Mouse (Mus musculus) left cerebral cortex, postnatal 10 days (tissue): ENCODE results near the gene Ift22. TPM values are rescaled to one million over a fixed set of nuclear protein-coding genes. Genes with fewer than 3 reads are reported as not detected.
A peak's percentile ranks its signal among the peaks of the same experiment; 100 is the strongest.

Experiments
- DNase-seq, 2 experiments: peaks; one replicate each; pipeline ENCODE4 v3.0.0; 2021 to 2022; ENCODE audit warnings: low spot score in 2 of 2, mixed read lengths in 1 of 2; ENCODE audit errors: extremely low spot score in 1 of 2
- intact Hi-C: fragments of 180-260 bp; cut with DNase I; formaldehyde crosslinking; loops from one replicate; pipeline ENCODE4 v1.15.1; 2025
- total RNA-seq, 2 experiments: library from RNA; stranded (reverse); gene quantifications; 2 replicates each; pipeline ENCODE4 v1.2.3; 2021

Ift22 gene
- 10 to 100 TPM; 88.2 to 88.9 TPM for total RNA-seq

DNA sequence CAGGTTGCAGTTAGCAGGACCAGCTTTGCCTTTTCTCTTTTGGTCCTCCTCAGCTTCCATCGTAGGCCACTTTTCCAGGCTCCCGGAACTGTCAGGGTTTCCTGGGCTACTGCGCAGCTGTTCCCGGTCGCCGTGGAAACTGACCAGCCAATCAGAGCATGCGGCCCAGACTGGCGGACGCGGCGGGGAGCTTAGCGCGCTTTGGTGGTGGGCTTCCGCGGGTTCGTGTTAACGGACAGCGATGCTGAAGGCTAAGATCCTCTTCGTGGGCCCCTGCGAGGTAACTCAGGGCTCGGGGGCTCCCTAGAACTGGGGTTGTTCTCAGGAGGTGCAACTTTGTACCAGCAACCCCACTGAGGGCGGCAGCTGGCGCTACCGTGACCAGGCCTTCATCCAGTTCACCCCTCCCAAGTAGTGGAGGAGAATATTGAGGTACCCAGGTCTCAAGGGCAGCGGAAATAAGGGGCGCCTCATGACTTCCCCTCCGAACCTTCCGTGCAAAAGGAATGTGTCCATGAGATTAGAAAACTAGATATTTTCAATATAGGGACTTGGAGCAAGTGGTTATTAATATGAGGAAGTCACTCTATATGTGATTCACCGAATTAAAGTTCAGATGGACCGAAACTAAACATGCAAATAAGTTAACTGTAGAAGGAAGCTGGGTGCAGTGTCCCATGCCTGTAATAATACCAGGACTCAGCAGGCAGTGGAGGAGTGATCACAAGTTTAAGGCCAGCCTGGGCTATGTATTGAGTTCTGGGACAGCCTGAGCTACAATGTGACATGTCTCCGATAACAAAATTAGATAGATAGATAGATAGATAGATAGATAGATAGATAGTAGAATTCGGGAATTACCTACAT, at the start of gene Ift22:
TSS of gene Ift22 (plus strand) at position 160 of the 867 bp plus-strand sequence.
- intact Hi-C loops: no loop called here

DNA sequence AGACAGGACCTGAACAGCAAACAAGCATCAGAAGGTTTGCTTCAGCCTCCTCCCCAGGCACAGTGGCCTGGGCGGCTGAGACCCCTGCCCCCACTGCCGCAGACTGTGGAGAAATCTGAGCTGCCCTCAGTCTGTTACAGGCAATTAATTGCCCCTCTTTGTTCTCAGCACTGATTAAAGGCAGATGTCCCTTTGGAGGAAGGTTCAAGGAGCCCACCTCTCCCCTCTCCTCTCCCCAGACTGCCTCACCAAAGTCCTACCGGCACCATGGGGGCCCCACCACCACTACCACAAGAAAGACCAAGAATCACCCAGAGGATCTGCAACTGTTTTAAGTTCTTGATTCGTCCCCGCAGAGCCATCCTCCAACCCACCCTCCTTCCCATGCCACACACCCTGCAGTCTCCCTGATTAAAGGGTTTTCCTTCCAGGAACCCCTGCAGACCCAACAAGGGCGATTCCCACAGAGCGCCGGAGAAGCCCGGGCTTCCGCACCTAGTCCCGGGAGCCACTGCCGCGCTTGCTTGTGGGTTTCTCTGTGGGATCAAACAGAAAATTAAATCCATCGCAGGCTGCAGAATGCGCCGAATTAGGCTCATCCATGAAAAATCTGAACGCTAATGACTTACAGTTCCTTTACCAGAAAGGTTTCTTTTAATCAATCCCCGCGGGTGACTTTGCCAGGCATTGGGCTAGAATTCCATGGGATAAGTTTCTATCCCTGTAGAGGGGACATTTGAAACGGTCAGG, 46.6 kb upstream of the Ift22 start:
- no peak for DNase-seq
- intact Hi-C loops: no loop called here

More for the DNA sequence above, at the start of gene Ift22:
- DNase-seq: peak; percentile 95 to 96

DNA sequence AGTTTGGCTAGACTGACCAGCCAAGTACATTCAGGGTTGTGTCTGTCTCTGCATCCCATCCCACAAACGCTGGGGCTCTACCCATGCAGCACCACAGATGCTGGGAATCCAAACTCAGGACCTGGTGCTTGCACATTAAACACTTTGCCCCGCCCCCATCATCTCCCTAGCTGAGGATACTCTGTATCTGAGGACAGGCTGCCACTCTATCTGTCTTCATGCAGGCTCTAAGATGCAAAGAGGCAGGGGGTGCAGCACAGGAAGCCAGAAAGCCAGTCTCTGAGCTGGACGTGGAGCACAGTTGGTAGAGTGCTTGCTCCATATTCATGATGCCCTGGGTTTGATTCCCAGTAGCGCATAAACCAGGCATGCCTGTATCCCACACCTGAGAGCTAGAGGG, 45.1 kb upstream of the Ift22 start:
- intact Hi-C loops: no loop called here
- no peak for DNase-seq

DNA sequence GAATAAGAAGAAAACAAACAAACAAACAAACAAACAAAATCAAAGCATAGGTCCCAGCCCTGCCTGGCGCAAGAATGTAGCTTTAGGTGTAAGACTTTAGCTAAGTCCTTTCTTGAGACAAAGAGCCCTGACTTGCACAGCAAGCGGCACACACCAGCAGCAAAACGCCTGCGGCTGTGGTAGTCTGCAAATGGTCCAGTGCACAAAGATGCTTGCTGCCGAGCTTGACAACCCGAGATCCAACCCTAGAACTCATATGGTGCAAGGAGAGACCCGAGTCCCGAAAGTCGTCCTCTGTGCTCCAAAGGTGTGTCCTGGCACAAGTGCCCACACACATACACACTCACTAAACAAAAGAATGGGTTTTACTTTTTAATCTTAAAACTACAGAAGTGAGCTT, 44.7 kb upstream of the Ift22 start:
- intact Hi-C loops: no loop called here
- DNase-seq: no peak

DNA sequence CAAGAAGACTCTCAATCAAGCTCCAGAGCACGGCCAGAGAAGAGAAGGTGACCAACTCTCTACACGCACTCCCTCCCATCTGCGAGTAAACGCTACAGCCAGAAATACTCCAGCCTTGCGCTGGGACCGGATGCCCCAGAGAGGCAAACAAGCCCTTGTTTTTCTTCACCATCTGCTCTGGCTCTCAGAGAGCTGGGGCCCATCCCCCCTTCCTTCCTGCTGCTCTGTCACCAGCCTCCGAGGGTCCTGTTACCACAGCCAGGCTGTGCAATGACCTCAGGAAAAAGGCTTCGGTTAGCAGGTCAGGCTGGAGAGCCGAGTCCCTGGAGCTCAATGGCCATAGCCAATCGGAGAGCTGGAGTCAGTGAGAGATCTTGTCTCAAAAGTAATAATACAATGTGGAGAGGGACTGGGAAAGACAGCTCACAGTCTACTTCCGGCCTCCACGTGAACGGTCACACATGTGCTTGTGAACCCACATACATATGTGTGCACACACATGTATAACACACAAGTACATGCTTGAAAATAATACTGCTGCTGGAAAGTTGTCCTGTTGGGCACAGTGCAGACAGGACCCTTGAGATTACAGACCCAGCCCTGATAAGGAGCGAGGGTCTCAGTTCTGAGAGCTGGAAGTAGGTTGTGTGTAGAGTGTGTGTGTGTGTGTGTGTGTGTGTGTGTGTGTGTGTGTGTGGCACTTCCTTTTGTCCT, 43.8 kb upstream of the Ift22 start:
- intact Hi-C loops: no loop called here
- DNase-seq: peak; percentile 31 to 89

DNA sequence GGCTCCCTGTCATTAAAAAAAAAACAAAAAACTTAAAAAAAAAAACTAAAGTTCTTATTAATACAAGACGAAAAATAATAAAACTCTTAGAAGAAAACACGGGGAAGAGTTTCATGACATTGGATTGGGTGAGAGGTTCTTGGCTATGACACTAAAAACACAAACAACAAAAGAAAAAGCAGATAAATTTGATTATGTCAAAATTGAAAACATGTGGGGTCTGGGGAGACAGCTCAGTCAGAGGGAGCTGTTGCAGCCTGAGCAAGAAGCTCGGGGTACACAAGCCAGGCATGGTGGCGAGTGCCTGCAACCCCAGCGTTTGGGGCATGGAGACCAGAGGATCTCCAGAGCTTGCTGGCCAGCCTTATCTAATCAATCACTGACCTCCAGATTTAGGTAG, 40.2 kb upstream of the Ift22 start:
- DNase-seq: no peak
- intact Hi-C loops: no loop called here

DNA sequence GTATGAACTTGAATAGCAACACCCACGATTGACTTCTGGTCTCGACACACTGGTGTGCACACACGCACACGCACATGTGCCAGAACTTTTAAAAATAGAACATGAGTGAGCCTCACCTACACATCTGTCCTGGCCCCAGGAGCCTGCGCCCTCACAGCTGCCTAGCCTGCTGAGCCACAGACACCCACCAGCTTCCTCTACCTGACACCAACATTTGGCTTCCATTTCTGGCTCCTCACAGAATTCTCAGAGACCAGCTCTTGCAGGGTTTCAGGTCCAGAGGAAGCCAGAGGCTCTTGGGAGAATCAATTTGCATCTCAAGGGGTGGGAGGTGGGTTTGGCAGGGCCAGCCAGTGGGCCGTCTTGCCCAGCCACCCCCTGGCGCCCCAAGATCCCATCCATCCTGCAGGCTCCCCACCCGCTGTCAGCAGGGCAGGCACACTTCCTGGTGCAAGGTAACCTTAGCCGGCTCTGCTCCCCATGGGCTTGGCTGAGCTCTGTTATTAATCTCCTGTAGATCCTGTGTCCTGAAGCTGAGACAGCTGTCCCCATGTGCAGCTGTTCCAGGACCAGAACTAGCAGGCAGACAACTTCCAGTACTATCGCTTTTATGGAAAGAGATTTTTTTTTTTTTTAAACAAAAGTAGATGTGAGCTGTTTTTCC, 38.4 kb upstream of the Ift22 start:
- DNase-seq: peak in 1 of 2 experiments; percentile 45
- intact Hi-C loops: no loop called here

DNA sequence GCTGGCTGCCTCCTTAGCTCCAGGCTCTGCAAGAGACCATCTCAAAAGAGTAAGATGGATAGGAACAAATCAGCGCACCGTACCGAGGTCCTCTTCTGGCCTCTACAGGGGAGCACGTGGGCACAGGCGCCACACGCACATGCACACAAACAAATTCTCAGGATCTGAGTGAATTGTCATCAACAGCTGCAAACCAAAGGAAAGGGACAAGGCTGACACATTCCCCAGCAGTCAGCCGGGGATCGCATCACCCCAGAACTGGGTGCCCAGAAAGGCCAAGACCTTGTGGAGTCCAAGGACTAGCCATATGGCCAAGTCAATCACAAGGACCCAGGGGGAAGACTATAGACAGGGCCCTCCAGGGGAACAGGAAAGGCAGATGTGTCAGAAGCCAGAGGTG, 35.5 kb upstream of the Ift22 start:
- DNase-seq: no peak
- intact Hi-C loops: no loop called here

DNA sequence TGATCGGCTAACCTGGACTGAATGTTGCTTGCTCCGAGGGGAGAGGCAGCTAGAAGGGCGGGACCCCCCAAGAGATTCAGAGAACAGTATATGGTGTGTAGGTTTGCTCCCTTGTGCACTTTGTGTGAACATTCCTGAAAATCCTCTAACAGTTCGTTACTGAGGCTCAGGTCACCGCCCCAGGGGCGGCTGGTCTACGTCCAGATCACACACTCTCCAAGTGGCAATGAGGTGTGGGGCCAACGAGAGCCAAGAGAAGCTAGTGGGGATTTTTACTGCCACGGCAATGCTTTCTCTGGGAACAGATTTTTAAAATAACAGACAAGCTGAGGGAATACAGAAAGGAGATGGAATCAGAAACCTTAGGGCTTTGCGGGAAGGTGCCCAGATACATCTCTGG, 33.7 kb upstream of the Ift22 start:
- intact Hi-C loops: no loop called here
- no peak for DNase-seq

DNA sequence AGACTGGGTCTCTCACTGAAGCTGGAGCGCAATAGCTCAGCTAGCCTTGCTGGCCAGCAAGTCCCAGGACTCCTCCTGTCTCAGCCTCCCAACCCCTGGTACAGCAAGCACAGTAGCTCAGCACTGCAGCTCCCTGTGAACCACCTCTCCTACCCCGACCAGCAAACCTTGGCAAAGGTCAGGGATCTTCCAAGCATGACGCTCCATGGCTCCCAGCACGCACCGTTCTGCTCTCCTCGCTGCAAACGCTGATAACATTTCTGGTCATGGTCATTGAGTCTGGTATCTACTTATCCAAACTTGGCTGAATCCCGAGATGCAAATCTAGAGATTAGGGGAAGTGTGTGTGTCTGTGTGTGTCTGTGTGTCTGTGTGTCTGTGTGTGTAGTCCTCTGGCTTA, 27.8 kb upstream of the Ift22 start:
- no peak for DNase-seq
- intact Hi-C loops: loop anchor here (5.0 kb wide), 1 partner anchor 43 kb away; no protein-coding TSS in a partner anchor

DNA sequence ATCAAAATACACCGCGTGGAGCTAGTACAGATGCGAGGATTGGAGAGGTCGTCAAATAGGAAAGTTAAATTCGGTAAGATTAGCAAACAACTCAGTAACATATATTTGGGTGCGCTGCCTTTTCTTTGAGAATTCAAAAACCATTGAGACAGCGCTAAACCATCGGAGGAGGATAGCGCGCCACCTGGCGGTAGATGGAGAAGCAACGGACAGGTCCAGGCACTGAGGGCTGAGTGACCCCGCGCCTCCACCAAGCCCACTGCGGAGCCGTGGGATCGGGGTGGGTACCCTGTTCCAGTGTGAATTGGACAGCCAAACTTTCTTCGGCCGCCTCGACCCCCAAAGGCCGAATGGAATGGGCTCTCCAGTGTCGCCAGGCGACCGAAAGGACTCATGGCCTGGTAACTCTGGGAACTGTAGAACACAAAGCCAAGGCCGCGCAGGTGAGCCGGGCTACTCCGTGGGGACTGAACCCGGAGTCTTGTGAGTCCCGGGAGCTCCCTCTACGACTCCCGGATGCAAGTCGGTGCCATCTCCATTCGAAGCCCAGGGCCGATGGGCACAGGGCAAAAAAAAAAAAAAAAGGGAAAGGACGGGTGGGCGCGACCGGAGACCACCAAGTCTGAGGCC, 26.5 kb upstream of the Ift22 start:
- intact Hi-C loops: loop anchor here (1.0 to 5.0 kb wide), 2 partner anchors 44 to 90 kb away; no protein-coding TSS in a partner anchor
- peak; percentile 51 to 88 for DNase-seq

DNA sequence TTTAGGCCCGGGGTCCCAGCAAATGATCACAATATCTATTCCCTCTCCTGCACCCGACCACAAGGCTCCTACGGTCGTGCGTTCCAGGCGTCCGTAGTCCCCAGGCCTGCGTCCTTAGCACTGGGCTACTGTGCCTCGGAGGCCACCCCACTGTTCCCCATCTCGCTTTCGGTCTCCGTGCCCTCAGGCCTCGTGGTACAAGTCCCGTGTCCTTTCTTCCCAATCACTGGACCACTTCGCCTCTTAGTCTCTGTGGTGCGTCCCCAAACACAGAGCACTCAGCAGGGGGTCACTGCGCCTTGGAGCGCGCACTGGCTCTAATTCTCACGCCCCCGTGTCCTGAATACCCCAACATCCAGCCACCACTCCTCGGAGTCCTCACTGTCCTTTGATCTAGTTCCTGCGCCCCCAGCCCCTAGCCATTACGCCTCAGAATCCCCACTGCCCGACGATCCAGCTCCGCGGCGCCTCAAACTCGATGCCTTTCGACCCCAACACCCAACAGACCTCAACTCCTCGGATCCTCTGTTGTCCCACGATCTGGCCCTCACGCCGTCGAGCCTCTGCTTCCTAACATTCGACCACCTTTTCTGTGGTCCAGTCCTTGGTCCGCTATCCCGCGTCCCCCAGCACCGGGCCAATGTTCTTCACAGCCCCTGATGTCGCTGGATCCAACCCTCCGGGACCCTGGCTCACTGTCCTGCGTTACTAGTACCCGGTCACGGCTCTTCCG, 25.7 kb upstream of the Ift22 start:
- peak in 1 of 2 experiments; percentile 44 for DNase-seq
- intact Hi-C loops: loop anchor here (5.0 kb wide), 1 partner anchor 45 kb away; no protein-coding TSS in a partner anchor

DNA sequence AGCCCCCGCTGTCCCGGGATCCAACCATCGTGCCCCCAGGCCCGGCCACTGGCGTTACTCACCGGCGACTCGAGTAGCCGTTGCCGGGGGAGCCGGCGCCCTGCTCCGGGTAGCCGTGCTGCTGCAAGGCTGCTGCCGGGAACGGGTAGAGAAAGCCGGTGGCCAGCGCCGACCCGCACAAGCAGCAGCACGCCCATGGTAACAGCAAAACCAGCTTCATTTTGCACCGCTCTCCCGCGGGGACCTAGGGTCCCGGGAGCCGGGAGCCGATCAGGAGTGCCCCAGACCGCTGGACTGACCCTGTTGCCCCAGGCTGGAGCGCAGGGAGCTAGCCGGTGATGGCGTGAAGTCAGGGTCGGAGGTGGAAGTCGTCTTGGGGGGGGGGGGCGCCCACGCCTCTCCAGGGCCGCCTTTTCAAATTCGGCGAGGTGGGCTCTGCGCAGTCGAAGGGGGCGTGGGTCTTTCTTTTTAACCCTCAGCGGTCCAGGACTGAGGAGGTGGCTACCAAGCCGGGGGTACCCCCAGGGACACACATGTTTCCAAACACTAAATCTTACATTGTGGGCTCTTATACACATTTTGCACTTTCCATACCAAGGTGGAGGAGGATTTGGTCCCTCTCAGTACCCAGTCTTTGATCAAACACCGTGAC, 25.0 kb upstream of the Ift22 start, which contains the start of gene Col26a1:
TSS of gene Col26a1 (minus strand) at position 422 of the 652 bp plus-strand sequence.
- DNase-seq: peak in 1 of 2 experiments; percentile 63
- intact Hi-C loops: loop anchor here (5.0 kb wide), 1 partner anchor 46 kb away; no protein-coding TSS in a partner anchor

DNA sequence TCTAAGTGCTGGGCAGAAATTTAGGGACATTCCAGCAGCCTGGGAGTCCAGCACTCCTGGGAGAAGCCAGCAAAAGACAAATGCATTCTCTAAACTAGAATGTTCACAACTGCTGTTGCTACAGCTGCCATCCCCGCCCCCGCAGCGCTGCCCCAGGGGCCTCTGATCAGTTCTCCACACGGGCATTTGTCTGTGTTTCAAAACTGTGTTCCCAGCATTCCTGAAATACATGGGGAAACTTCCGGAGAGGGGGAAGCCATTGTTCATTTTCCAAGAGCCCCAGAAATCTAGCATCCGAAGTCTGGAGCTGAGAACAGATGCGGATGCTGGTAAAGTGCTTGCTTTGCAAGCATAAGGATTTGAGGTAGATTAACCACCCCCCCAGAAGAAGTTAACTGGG, 21.0 kb upstream of the Ift22 start:
- intact Hi-C loops: no loop called here
- DNase-seq: peak in 1 of 2 experiments; percentile 80

DNA sequence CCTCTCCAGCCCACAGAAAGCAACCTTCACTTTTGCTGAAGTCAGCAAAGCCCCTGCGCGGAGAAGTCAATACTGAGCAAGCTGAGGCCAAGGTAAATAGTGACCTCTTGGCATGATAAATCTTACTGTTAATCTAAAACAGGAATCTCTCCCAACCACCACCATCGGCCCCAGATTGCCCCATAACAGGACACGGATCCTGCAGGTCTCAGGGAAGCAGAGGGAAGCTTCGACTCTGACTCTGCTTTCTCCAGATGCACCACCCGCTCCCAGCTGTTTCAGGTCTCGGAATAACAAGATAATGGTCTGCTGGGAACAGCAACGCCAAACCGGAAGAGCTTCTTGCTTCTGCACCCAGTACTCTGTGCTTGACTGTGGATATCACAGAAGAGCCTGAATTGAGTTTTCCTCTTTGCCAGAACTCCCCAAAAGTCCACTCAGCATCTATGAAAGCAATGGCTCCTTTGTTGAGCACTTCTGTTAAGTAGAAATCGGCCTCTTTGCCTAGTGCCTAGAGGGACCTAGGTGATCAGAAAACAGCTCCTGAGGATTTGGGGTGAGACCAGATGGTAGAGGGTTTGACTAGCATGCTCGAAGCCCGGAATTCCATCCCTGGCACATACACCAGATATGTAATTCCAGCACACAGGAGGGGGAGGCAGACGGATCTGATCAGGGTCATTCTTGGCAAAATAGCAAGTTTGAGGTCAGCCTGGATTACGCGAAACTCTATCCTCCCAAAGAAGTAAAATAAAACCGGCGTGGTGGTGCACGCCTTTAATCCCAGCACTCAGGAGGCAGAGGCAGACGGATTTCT, 19.2 kb upstream of the Ift22 start:
- peak in 1 of 2 experiments; percentile 38 for DNase-seq
- intact Hi-C loops: no loop called here

DNA sequence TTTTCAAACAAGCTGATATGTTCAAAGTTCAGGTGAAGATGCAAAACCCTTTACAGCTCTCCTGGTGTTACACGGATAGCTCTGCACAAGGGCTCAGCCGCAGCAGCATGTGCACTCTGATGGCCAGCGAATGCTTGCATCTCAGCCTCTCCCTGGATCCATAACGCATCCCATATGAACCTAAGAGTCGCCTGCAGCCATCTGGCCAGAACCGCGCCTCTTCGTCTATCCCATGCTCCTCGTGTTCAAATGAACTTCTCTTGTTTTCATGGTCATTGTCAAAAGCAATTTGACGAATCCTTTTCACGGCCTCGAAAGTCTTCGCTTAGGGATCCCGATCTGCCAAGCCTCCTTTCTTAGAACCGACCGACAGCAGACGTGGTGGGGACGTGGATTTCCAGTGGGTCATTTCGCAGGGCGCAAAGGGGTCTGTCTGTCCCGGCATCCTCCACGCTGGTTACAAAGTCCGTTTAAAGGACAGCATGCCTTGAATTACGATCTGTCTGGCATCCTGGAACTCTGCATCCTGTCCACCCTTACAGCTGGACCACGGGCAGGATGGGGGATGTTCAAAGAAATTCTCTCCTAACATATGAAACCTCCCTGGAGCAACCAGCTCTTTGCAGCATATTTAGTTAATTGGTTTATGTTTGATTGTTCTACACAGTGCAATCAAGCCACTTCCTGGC, 13.0 kb upstream of the Ift22 start:
- no peak for DNase-seq
- intact Hi-C loops: no loop called here
